Mouse (Mus musculus) frontal cortex, adult (tissue): ENCODE measurements around the gene Eif3d.

Source experiments
- ATAC-seq: cut with Nextera tagmentation; 2 replicates; pipeline ENCODE4 v1.9.2; 2017; ENCODE audit warnings: mild to moderate bottlenecking, moderate library complexity, mixed read lengths; ENCODE audit not compliant: low TSS enrichment

The Eif3d gene

DNA sequence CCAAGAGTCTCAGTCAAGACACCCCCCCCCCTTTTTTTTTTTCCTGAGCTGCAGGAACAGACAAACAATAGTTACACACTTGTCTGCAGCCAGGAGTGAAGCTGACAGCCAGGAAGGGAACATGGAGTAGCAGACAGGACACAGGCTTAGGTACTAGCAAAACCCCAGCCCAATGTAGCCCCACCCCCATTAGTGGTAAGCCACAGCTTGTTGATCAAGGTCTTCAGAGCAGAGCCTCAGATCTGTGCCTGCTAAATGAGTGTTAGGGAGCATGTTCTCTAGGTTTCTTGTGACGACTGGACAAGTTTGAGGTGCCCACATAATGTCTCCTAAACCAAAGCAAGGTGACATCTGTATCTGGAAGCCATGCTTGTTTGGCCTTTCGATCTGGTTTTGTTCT lies 16.3 kb downstream of the Eif3d start:
- no peak for ATAC-seq

DNA sequence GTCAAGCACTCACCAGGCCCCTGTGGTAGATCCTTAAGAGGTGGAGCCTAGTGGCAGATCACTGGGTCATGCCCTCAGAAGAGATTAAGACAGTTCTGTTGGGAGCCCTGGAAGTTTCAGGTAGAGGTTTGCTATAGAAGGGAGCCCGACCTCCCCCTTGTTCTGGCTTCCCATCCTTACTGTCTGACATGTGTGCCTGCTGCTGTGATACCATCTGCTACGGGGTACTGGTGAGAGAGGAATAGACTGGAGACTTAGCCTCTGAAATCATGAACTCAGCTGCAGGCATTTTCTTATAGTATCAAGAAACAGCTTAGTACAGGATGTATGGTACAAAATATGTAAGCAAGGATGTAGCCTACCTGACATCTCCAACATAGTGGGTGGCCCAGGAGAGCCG lies 17.7 kb downstream of the Eif3d start:
- ATAC-seq: no peak

DNA sequence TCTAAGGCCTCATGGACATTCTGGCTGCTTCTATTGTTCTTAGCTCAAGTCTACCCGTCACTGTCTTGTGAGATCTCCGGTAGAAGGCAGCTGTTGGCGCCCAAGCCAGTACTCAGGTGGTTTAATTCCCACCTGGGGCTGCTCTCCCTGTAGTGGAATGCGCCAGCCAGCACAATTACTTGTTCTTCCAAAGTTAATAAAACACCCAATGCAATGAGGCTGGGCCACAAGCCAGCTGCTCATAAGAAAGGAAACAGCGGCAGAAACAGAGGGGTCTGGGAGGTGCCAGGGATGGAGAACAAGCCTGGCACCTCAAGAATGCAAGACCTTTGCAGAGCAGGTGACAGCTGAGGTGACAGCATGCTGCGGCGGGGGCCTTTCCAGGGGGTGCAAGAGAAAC lies 21.6 kb downstream of the Eif3d start:
- ATAC-seq: no peak

DNA sequence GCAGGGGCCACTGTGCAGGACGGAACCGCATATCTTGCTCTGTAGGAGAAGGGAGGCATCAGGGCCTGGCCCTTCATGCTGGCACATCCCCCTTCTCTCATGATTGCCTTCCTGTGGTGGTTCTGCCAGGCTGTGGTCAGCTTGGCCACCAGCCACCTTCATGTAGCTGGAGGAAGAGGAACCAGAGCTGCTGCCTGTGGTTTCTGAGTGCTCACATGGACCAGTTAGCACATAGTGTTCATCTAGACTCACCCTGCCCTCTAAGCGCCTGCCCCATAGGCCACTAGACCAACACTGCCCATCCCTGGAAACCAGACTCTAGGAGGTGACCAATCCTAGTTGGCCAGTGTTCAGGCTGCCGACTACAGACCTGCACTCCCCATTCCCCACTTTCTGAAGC lies 24.9 kb downstream of the Eif3d start:
- ATAC-seq: no peak

DNA sequence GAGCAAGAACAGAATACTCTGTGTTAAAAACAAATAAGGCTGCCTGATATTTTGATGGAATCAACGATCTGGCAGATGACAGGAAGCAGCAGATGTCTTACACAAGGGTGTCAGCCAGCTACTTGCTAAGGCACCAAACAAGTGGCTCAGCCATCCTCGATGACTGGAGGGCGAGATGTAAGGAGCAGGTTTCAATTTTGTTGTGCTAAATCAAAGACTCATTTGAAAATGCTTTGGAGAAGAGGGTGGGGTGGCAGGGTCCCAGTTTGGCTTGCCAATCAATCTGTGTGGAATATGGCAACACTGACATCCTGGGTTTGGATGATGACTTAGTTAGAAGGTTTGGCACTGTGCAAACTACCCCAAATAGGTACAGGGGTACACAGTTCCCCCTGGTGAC lies 29.1 kb downstream of the Eif3d start:
- ATAC-seq: no peak

DNA sequence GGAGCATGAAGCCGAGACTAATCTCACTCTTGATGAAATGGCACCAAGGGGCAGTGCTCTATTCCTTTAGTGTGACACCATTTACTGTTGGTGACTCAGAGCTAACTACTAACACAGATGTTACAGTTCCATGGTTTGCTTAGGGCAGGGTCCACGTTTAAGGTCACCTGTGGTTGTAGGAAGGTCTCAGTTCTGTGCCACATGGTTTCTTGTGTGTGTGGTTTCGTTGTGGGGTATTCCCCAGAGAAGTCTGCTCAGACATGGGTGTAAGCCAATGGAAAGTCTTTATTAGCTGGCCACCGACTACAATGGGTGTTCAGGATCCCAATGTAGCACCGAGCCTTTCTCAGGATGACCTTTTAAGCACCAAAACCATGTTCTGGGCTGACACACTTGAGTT lies 32.1 kb downstream of the Eif3d start:
- no peak for ATAC-seq

DNA sequence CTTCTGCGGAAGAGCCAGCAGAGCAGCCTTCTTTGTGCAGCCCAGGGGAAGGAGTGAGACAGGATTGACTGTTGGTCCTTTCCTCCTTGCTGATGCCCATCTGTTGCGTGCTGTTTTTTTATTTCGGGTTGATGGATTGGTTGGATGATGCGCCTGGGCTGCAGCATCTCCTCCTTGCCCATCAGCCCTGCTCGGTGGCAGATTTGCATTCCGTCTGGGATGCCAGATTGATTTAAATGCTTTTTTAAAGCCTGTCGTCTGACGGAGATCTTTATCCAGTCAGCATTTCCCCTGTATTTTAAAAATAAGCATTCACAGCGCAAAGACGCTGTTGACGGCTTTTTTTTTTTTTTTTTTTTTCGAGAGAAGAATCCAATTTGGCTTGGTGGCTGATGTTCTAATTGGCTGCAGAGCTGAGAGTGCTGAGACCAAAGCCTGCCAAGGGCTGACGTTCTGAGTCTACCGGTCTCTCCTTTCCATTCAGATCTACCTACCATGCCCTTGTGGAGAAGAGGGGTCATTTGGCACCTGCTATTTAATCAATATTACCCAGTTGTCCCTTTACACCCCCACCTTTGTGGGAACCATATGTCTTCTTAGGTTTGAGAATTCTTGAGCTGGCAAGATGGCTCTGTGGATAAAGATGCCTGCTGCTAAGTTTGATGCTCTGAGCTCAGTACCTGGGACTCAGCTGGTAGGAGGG lies 34.8 kb downstream of the Eif3d start:
- ATAC-seq: peak; percentile 35

DNA sequence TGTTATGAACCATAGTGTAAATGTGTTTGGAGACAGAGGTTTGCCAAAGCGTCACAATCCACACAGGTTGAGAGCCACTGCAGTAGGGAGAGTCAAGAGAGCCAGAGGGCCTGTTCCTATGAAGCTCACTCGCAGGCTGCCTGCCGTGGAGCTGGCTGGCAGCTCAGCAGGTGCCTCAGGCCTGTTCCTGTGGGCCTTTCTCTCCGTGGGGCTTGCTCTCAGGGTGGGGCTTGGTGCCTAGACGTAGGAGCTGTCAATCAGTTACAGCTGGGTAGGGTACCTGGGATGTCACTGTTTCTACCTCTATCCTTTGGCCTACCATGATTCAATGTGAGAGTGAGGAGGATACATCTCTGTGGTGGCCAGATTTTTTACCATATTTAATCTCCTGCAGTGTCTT lies 35.6 kb downstream of the Eif3d start:
- ATAC-seq: no peak

DNA sequence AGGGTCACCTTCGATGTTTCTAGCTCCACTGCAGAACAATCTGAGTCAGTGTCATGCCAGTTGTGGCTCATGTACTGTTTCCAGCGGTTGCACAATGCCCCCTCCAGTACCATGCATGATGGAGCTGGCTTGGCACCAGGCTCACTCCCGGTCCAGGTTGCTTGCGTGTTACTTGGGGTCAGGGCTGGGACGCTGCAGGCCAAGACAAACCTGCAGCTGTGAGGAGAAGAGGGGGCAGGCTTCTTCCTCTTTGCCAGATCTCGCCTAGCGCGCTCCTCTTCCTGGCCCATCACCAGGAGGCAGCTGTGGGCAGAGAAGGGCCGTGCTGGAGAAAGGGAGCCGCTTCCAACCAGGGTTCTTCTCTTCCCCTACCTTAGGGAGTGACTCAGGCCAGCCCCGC lies 36.3 kb downstream of the Eif3d start:
- no peak for ATAC-seq

DNA sequence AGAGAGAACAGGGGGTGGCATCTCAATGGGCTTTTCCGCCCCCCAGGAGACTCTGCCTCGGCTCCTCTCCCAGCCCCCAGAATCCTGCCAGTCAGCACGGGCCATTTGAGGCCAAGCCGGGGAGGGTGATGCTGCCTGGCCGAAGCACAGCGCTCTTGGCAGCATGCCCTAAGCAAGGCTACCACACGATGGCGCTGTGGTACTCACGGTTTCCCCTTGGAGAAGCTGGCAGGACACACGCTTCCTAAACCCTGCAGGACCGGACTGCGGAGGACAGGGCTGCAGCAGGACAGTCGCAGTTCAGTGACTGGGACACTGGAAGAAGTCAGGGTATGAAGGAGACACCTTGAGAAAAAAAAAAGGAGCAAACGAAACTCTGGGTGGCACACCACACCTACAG lies 36.8 kb downstream of the Eif3d start:
- peak; percentile 45 for ATAC-seq

DNA sequence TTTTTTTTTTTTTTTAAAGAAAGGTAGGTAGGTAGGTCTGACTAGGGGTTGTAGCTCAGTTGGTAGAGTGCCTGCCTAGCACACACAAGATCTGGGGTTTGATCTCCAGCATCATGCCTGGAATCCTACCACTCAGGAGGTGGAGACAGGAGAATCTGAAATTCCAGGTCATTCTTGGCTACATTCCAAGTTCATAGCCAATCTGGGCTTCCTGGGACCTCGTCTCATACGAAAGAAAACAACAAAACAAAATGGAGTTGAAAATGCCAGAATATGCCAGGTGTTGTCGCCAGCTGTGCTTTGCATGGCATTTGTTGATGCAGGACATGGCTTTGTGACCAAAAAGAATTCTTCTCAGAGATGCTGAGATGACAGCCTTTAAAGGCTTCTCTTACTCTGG lies 37.4 kb downstream of the Eif3d start:
- no peak for ATAC-seq

DNA sequence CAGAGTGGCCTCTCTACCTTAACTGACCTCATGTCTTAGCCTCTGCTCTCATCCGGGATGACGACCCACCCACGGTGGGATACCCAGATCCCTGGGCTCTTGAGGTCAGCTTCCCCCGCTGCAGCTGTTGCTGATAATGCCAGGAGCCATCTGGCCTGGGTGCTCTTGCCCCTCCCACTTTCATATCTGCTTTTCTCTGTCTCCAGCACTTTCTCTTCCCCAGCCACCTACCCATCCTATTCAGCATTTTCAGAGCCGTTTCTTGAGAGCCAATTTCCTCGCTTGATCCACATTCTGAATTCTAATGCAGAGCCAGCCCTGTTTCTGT lies 39.0 kb downstream of the Eif3d start:
- no peak for ATAC-seq

DNA sequence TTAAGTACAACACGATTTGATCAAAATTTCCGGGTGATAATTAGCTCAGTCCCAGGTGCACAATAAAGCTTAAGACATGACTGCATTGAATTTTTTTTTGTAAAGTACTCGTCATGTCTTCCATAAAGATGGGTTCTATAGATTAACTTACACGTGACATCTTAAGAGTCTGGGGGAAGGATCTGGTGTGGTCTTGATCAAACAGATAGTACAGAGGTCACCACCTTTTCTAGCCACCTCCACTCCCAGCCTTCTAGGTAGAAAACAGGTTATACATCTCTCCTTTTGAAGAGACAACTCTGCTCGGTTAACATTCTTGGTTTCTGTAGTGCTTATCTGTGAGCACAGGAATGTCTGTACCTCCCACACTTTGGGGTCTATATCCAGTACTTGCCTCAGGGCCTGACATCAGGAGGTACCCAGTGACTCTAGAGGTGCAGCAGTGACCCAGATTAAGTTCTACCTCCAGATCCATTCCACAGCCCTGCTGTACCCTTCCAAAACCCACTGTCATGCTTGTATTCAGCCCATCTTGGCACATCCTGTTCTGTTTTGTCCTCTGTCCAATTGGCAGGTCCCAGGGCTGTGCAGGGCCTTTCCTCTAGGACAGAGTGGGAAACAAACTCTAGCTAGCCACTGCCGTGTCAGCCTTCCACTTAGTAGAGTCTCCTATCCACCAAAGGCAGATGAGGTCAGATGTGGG lies 39.5 kb downstream of the Eif3d start:
- no peak for ATAC-seq

DNA sequence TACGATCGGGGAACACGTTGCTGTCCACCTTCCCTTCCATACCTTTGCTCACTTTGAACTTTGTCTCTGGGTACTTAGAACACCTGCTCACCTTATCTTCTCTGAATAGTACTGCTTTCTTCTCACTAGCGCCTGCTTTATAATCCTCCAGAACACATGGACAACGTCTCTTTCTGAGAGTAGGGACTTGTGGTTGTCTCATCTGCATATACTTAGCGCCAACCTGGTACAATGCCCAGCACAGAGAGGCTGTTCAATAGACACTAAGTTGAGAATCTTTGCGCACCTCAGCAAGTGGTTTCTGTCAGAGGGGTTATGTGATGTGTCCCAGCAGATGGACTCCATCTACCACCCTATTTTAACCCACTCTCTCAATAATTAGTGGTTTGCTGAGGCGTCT lies 40.8 kb downstream of the Eif3d start:
- ATAC-seq: no peak

DNA sequence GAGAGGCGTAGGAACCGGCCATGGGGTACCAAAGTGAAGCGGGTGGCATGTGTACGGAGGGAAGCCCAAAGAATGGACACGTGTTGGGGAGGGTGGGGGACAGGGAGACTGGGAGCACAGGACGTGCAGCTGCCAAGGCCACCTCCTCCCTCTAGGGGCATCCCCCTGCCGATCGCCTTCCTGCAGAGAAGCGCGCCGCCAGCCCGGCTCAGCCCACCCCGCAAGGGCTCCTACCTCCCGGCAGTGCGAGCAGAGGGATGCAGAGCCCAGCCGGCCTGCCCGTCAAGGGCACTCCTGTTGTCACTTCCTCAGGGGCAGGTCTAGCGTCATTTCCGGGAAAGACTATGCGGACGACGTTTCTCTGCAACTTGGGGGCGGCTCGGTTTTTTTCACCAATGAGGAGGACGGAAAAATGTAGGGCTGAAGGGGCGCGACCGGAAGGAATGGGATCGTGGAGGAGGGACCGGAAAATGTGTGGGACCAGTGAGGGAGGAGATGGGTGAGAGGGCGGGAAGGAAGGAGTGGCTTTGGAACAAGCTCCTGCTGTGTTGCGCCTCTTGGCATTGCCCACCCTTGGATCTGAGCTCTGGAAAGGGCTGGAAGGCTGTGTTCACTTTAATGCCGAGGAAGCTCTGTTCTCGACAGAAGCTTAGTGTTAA lies 41.8 kb downstream of the Eif3d start, which contains the start of gene Txn2:
Txn2 (minus strand) TSS at position 334 of the 659 bp plus-strand sequence.
- ATAC-seq: peak; percentile 91

DNA sequence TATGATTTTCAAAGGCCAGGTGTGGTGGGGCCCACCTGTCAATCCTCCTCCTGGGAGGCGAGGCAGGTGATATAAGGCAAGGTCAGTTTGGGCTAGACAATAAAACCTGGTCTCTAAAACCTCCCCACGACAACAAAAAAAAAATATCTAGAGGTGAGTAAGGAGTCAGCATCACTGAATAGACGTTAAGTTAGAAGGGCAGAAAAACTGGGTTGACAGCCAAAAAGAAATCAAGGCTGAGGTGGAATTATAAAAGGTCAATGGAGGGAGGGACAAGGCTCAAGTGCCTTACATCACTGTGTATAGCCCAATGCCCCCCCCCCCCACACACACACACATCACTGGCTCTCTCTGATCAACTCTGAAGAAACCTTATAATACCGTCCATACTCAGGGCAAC lies 42.5 kb downstream of the Eif3d start:
- ATAC-seq: no peak

DNA sequence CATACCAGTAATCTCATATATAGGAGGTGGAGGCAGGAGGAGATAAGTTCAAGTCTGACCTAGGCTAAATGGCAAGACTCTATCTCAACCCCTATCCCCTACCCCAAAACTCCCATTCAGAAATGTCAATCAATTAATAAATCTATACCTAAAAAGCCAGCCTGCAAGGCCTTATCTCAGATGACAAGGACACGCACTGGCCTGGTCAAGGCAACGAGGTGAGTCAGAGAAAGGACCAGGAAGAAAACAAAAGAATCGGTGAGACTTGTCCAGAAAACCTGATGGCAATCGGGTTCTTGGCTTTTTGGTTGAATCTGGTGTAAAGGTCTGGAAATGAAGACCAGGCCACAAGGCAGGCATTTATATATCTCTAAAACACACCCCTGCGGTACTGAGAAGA lies 43.7 kb downstream of the Eif3d start:
- no peak for ATAC-seq

DNA sequence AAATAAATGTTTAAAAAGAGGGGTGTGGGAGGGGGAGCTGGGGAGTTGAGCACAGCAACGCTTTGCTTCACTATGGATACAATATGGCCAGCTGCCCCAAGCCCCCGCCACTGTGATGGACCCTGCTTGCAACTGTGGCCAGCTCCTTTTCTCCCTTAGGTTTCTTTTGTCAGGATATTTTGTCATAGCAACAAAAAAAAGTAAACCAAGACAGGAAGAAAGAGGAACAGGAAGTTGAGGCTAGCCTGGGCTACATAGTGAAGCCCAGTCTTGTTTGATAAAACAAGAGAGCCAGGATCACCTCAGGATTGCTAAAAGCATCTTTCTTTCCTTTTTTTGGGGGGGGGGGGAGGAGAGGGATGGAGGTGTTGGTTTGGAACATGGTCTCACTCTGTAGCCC lies 45.4 kb downstream of the Eif3d start:
- no peak for ATAC-seq

DNA sequence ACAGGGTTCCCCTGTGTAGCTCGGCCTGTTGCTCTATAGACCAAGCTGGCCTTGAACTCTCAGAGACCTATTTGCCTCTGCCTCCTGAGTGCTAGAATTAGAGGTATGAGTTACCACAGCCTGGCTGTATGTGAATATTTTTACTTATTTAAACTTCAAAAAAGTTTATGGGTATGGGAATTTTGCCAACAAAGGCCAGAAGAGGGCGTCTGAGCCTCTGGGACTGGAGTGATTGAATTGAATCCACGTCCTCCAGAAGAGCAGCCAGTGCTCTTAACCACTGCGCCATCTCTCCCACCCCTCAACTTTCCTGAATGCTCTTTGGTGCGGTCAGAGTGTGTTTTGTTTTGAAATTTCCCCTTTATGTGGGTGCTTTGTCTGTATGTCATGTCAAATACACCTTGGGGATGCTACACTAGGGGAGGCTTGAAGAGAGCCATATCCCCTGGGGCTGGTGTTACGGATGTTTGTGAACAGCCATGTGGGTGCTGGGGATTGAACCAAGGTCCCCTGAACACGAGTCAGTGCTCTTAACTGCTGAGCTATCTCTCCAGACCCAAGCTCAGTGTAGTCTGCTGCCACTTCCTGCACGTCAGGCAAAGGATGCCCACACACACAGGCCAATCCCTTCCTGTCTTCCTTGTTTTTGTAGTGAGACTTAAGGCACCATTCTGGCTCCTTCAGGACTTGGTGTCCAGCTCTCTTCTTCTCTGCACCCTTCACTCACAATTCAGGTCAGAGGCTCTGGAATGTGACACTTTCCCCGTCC lies 47.2 kb downstream of the Eif3d start:
- no peak for ATAC-seq

DNA sequence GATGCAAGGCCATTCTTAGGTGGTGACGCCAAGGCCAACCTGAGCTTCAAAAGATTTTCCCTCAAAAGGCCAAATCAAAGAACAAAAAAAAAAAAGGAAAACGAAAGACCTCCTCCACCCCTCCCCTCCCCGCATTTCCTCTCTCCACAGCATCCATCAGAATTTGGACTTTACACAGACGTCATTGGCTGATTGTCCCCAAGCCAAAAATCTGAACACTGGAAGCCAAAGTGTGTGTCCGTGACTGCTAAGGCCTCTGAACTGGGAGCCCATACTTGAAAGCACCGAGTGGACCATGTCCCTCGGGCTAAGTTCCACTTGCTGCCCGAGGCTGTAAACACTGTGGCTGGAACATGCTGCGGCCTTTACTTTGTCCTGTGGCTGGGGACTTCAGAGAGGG lies 47.9 kb downstream of the Eif3d start:
- no peak for ATAC-seq

DNA sequence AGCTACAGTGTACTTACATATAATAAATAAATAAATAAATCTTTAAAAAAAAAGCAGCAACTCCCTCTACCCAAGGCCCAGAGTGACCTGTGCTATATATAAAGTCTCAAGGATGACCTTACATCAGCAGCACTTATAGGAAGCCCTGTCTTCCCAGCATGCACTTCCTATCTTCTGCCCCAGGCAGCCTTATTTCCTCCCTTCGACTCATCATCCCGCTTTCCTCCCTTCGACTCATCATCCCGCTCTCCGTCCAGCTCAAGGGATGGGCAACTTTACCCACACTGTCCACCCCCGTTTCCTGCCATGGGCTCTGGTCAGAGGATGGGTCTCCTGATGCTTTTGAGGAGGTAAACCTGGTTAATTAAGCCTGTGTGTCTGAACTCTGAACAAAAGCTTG lies 49.0 kb downstream of the Eif3d start:
- no peak for ATAC-seq
